Mouse (Mus musculus): Measurements from ENCODE around the gene Fam114a1. TPM values are rescaled to one million over a fixed set of nuclear protein-coding genes. Genes with fewer than 3 reads are reported as not detected.

The Fam114a1 gene
- polyA plus RNA-seq, 1 experiment = 0.29 TPM

- no peak for TF ChIP-seq FLI1 (IDR thresholded peaks at IDR 0.05; ENCODE audit: low read length)
- TF ChIP-seq GATA1 (IDR thresholded peaks at IDR 0.05; ENCODE audit: borderline replicate concordance, low read length) = no peak
- no peaks in the 10 kb centered on the region for H3K9me3 ChIP-seq
- no peaks in the 10 kb centered on the region for H3K36me3 ChIP-seq (replicated peaks; ENCODE audit: low read length)
- peaks cover 2% of the 10 kb centered on the region for H3K27me3 ChIP-seq (replicated peaks)
- H3K4me1 ChIP-seq = 0 out of 2 replicates have a peak, but pooled peaks cover 2% of the 10 kb centered on the region
- H3K4me3 ChIP-seq (replicated peaks) = no peak overlapping the region
Measured at GRCm38 (mm10) chr5:65071689-65072118, 101.8 kb downstream of the Fam114a1 start.

GRCm38 (mm10) chr5:65073247-65073646 lies 103.4 kb downstream of the Fam114a1 start:
- Histone ChIP-seq H3K4me1 (peaks cover 5% of the 10 kb centered on the region; the same call in 1 of the 2 replicates), H3K4me3 (replicated peaks) (no peak overlapping the region), H3K9me3 (peaks cover 4% of the 10 kb centered on the region), H3K27me3 (replicated peaks) (no peaks in the 10 kb centered on the region), H3K36me3 (replicated peaks; ENCODE audit: low read length) (no peaks in the 10 kb centered on the region)
- TF ChIP-seq FLI1 (IDR thresholded peaks at IDR 0.05; ENCODE audit: low read length) (no peak), GATA1 (IDR thresholded peaks at IDR 0.05; ENCODE audit: borderline replicate concordance, low read length) (no peak)

- Histone ChIP-seq H3K27me3 (replicated peaks) (no peaks in the 10 kb centered on the region), H3K4me3 (replicated peaks) (no peak overlapping the region), H3K4me1 (peaks cover 5% of the 10 kb centered on the region; the same call in 1 of the 2 replicates), H3K9me3 (peaks cover 5% of the 10 kb centered on the region), H3K36me3 (replicated peaks; ENCODE audit: low read length) (no peaks in the 10 kb centered on the region)
- TF ChIP-seq GATA1 (IDR thresholded peaks at IDR 0.05; ENCODE audit: borderline replicate concordance, low read length) (no peak), FLI1 (IDR thresholded peaks at IDR 0.05; ENCODE audit: low read length) (no peak)
Measured at GRCm38 (mm10) chr5:65074693-65075092, 104.8 kb downstream of the Fam114a1 start.

GRCm38 (mm10) chr5:65076087-65076486 lies 106.2 kb downstream of the Fam114a1 start:
- H3K9me3 ChIP-seq = peaks cover 5% of the 10 kb centered on the region
- H3K36me3 ChIP-seq (replicated peaks; ENCODE audit: low read length) = no peaks in the 10 kb centered on the region
- no peaks in the 10 kb centered on the region for H3K27me3 ChIP-seq (replicated peaks)
- H3K4me3 ChIP-seq (replicated peaks) = no peak overlapping the region
- TF ChIP-seq GATA1 (IDR thresholded peaks at IDR 0.05; ENCODE audit: borderline replicate concordance, low read length) (no peak), FLI1 (IDR thresholded peaks at IDR 0.05; ENCODE audit: low read length) (no peak)
- peaks cover 5% of the 10 kb centered on the region; the same call in 1 of the 2 replicates for H3K4me1 ChIP-seq

- H3K36me3 ChIP-seq (replicated peaks; ENCODE audit: low read length) = no peaks in the 10 kb centered on the region
- peaks cover 5% of the 10 kb centered on the region for H3K9me3 ChIP-seq
- H3K27me3 ChIP-seq (replicated peaks) = no peaks in the 10 kb centered on the region
- no peak for TF ChIP-seq GATA1 (IDR thresholded peaks at IDR 0.05; ENCODE audit: borderline replicate concordance, low read length)
- no peak for TF ChIP-seq FLI1 (IDR thresholded peaks at IDR 0.05; ENCODE audit: low read length)
- H3K4me3 ChIP-seq (replicated peaks) = no peak overlapping the region
- peaks cover 5% of the 10 kb centered on the region; the same call in 1 of the 2 replicates for H3K4me1 ChIP-seq
Measured at GRCm38 (mm10) chr5:65076748-65077147, 106.9 kb downstream of the Fam114a1 start.

- Histone ChIP-seq H3K9me3 (peaks cover 5% of the 10 kb centered on the region), H3K4me1 (peaks cover 5% of the 10 kb centered on the region; the same call in 1 of the 2 replicates), H3K36me3 (replicated peaks; ENCODE audit: low read length) (no peaks in the 10 kb centered on the region), H3K27me3 (replicated peaks) (no peaks in the 10 kb centered on the region), H3K4me3 (replicated peaks) (no peak overlapping the region)
- TF ChIP-seq GATA1 (IDR thresholded peaks at IDR 0.05; ENCODE audit: borderline replicate concordance, low read length) = no peak
- TF ChIP-seq FLI1 (IDR thresholded peaks at IDR 0.05; ENCODE audit: low read length) = no peak
Measured at GRCm38 (mm10) chr5:65078081-65078480, 108.2 kb downstream of the Fam114a1 start.

- Histone ChIP-seq H3K27me3 (replicated peaks) (no peaks in the 10 kb centered on the region), H3K4me3 (replicated peaks) (no peak overlapping the region), H3K36me3 (replicated peaks; ENCODE audit: low read length) (no peaks in the 10 kb centered on the region), H3K9me3 (peaks cover 5% of the 10 kb centered on the region), H3K4me1 (peaks cover 3% of the 10 kb centered on the region; the same call in 1 of the 2 replicates)
- TF ChIP-seq FLI1 (IDR thresholded peaks at IDR 0.05; ENCODE audit: low read length) (no peak), GATA1 (IDR thresholded peaks at IDR 0.05; ENCODE audit: borderline replicate concordance, low read length) (no peak)
Measured at GRCm38 (mm10) chr5:65079881-65080280, 110.0 kb downstream of the Fam114a1 start.

- no peak for TF ChIP-seq GATA1 (IDR thresholded peaks at IDR 0.05; ENCODE audit: borderline replicate concordance, low read length)
- no peak for TF ChIP-seq FLI1 (IDR thresholded peaks at IDR 0.05; ENCODE audit: low read length)
- H3K27me3 ChIP-seq (replicated peaks) = no peaks in the 10 kb centered on the region
- H3K4me1 ChIP-seq = peaks cover 8% of the 10 kb centered on the region; the same call in 1 of the 2 replicates
- peaks cover 5% of the 10 kb centered on the region for H3K9me3 ChIP-seq
- H3K4me3 ChIP-seq (replicated peaks) = no peak overlapping the region
- no peaks in the 10 kb centered on the region for H3K36me3 ChIP-seq (replicated peaks; ENCODE audit: low read length)
Measured at GRCm38 (mm10) chr5:65081836-65082235, 112.0 kb downstream of the Fam114a1 start.

- peaks cover 10% of the 10 kb centered on the region; the same call in 1 of the 2 replicates for H3K4me1 ChIP-seq
- TF ChIP-seq GATA1 (IDR thresholded peaks at IDR 0.05; ENCODE audit: borderline replicate concordance, low read length) = no peak
- no peak for TF ChIP-seq FLI1 (IDR thresholded peaks at IDR 0.05; ENCODE audit: low read length)
- no peaks in the 10 kb centered on the region for H3K27me3 ChIP-seq (replicated peaks)
Measured at GRCm38 (mm10) chr5:65086522-65086921, 116.7 kb downstream of the Fam114a1 start.

GRCm38 (mm10) chr5:65089707-65090106 lies 119.8 kb downstream of the Fam114a1 start:
- H3K4me3 ChIP-seq (replicated peaks) = no peak overlapping the region
- TF ChIP-seq FLI1 (IDR thresholded peaks at IDR 0.05; ENCODE audit: low read length) (no peak), GATA1 (IDR thresholded peaks at IDR 0.05; ENCODE audit: borderline replicate concordance, low read length) (no peak)
- peaks cover 11% of the 10 kb centered on the region; the same call in 1 of the 2 replicates for H3K4me1 ChIP-seq
- no peaks in the 10 kb centered on the region for H3K36me3 ChIP-seq (replicated peaks; ENCODE audit: low read length)
- no peaks in the 10 kb centered on the region for H3K27me3 ChIP-seq (replicated peaks)
- no peaks in the 10 kb centered on the region for H3K9me3 ChIP-seq

More at GRCm38 (mm10) chr5:65086522-65086921, 116.7 kb downstream of the Fam114a1 start:
- H3K9me3 ChIP-seq = no peaks in the 10 kb centered on the region
- no peaks in the 10 kb centered on the region for H3K36me3 ChIP-seq (replicated peaks; ENCODE audit: low read length)
- H3K4me3 ChIP-seq (replicated peaks) = no peak overlapping the region

Measured in megakaryocyte, embryonic 14.5 days (primary cell).